Mouse (Mus musculus) frontal cortex, postnatal 36 days (tissue): ENCODE measurements around the gene Dnajb1.
A peak's percentile ranks its signal among the peaks of the same experiment; 100 is the strongest.
"Not testable (repeated sequence)": the region's sequence is repeated elsewhere in the genome, so short reads cannot be mapped to it uniquely, and the experiment has no call there.

Experiments
- DNase-seq, 2 experiments: peaks; one replicate each; pipeline ENCODE4 v3.0.0; 2022; ENCODE audit warnings: low spot score in 2 of 2

The Dnajb1 gene

GRCm38 (mm10) chr8:83578131-83579055, 29.6 kb upstream of the Dnajb1 start:
- peak in 1 of 2 experiments; percentile 14 for DNase-seq

DNA sequence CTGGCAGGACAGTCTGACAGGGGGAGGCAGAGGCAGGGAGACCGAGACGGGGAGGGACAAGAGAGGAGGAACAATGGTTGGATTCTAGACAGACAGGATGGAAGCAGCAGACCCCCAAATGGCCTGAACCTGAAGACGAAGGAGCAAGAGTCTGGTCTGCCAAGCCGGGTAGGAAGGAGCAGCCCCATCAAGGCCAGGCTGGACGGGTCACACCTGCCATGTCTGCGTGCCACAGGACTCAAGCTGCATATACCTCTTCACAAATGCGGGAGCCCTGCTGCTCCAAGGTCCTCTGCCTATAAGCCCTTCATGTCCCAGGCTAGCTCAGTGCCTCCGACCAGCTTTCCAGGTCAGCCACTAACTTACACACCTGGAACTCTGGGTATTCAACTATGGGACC, 28.3 kb upstream of the Dnajb1 start:
- peak in 1 of 2 experiments; percentile 1 for DNase-seq

DNA sequence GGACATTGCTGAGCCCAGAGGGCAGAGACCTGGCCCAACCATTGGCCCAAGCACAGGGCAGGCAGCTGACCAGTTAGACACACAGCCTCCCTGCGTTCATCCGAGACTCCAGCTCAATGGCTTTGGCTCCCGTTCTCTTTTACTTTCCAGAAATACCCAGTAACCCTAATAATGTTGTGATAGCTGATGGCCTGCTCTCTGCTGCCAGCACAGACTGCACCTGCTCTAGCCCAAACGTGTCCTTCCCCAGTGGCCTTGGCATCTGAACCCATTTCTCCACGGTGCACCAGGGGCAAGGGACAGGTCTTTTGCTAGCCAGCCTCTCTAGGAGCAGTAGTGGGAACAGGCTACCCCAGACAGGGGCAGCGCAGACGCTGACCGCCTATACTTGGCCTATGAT, 27.2 kb upstream of the Dnajb1 start:
- DNase-seq: no peak

DNA sequence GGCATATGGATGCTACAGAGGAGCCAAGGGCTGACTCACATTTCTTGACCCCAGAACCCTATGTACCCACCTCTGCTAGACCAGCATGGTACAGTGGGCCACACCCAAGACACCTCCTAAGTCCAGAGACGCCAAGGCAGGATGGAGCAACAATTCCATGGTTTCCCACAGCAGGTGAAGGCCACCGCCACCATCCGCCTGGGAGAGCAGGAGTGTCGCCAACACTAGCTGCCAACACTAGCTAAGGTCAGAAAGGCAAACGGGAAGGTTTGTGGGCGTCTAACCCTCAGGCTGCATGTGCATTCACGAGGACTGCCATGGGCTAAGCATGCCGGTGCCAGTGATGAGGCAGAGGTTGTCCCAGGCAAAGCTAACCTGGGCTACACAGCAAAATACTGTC, 25.8 kb upstream of the Dnajb1 start:
- DNase-seq: no peak

DNA sequence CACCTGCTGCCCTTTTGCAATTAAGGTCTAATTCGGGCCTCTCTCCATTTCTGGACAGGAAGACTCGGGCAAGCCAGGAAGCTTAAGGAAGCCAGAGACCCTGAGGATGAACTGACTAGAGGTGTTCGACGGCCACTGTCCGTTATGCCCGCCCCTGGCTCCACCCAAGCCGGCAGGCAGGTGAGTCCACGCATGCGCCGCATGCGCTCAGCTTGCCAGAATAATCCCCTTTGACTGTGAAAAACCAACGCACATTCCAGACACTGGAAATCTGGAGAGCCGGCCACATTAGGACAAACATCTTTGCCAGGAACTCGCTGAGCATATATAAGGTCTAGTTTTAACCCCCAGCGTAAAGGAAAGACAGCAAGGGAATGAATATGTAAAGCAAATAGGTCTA, 24.8 kb upstream of the Dnajb1 start:
- no peak for DNase-seq

DNA sequence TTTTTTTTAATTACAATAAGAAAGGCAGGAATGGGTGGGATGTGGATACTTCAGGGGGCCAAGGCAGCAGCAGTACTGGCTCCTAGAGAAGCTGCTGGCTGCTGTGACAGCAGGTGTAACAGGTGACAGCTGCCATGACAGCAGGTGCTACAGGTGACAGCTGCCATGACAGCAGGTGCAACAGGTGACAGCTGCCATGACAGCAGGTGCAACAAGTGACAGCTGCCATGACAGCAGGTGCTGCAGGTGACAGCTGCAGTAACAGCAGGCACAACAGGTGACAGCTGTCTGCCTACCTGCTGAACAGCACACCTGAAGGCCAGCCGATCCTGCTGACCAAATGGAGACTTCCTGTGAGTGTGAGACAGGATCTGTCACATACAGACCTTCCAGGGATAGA, 23.2 kb upstream of the Dnajb1 start:
- no peak for DNase-seq

DNA sequence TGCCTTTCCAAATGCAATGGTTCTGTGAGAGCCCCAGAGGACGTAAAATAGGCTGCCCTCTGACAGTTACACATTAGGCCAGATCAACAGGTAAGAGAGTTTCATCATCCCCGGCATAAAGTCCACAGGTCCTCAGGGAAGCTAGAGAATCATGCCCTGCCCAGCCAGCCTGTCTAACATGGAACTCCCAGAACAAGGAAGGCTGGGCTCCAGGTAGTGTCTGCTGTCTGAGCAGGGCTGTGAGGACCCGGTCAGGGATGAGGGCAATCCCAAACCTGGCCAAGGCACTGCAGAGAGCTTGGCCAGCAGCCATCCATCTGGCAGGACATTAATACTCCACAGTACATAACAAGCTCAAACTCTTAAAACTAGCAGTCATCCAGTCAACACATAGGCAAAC, 22.7 kb upstream of the Dnajb1 start:
- no peak for DNase-seq

GRCm38 (mm10) chr8:83587644-83588043, 20.3 kb upstream of the Dnajb1 start:
- no peak for DNase-seq

GRCm38 (mm10) chr8:83588886-83589285, 19.1 kb upstream of the Dnajb1 start:
- no peak for DNase-seq

DNA sequence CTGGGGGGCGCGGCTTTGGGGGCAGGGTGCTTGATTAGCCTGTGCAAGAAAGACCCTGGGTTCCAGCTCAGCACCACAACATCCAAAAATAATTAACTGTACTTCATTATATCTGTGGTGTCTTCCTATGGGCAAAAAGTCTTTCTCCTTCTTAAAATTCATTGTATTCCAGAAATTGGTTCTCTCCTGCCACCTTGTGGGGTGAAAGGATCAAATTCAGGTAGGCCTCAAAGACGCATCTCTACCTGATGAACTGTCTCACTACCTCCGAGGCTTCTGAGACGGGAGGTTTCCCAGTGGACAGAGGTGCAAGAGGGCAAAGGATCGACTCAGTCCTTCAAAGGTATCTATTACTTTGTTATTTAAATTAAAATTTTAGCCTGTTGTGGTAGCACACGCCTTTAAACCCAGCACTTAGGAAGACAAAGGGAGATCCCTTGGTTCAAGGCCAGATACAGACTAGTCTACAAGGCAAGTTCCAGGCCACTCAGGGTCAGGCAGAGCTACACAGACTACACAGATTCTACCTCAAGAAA, 17.4 kb upstream of the Dnajb1 start:
- no peak for DNase-seq

GRCm38 (mm10) chr8:83592682-83593081, 15.3 kb upstream of the Dnajb1 start:
- no peak for DNase-seq

GRCm38 (mm10) chr8:83593325-83594166, 14.4 kb upstream of the Dnajb1 start:
- no peak for DNase-seq

GRCm38 (mm10) chr8:83594167-83595049, 13.6 kb upstream of the Dnajb1 start:
- peak; percentile 95 to 97 for DNase-seq

DNA sequence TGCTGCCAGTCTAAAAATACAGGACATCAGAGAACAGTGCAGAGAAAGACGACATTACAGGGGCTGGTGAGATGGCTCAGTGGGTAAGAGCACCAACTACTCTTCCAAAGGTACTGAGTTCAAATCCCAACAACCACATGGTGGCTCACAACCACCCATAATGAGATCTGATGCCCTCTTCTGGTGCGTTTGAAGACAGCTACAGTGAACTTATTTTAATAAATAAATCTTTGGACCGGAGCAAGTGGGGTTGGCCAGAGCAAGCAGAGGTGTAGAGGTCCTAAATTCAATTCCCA, 13.0 kb upstream of the Dnajb1 start:
- not testable (repeated sequence) for DNase-seq

DNA sequence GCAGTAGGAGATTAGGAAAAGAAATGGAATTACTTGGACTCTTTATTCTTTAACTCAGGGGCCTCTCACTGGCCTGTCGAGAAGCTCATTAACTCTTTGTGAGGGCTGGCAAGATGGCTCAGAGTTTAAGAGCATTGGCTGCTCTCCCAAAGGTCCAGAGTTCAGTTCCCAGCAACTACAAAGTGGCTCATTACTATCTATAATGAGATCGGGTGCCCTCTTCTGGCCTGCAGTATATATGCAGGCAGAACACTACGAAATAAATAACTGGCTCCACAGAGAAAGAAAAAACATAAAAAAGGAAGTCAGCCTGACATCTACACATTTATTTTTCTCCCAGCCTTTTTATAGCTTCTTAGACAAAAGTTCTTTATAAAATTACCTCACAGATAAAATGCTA, 11.6 kb upstream of the Dnajb1 start:
- no peak for DNase-seq

GRCm38 (mm10) chr8:83598146-83598545, 9.8 kb upstream of the Dnajb1 start:
- no peak for DNase-seq

DNA sequence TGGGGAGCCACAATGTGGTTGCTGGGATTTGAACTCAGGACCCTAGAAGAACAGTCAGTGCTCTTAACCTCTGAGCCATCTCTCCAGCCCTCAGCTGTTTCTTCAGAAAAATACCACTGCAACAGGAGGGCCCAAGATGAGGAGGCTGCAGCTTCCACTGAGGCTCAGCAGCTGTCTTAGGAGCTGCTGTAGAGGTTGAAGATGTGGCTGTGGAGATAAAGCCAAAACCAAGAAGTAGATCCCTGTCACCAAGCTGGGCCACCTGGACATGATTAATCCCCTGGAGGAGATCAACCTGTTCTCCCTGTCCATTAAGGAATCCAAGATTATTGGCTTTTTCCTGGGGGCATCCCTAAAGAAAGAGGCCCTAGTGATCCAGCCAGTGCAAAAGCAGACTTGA, 8.2 kb upstream of the Dnajb1 start:
- DNase-seq: no peak

GRCm38 (mm10) chr8:83602650-83603029, 5.4 kb upstream of the Dnajb1 start:
- no peak for DNase-seq

GRCm38 (mm10) chr8:83608398-83608829, 421 bp downstream of the Dnajb1 start:
- DNase-seq: peak; percentile 83 to 85

GRCm38 (mm10) chr8:83609086-83609485, 1.1 kb downstream of the Dnajb1 start:
- DNase-seq: no peak

DNA sequence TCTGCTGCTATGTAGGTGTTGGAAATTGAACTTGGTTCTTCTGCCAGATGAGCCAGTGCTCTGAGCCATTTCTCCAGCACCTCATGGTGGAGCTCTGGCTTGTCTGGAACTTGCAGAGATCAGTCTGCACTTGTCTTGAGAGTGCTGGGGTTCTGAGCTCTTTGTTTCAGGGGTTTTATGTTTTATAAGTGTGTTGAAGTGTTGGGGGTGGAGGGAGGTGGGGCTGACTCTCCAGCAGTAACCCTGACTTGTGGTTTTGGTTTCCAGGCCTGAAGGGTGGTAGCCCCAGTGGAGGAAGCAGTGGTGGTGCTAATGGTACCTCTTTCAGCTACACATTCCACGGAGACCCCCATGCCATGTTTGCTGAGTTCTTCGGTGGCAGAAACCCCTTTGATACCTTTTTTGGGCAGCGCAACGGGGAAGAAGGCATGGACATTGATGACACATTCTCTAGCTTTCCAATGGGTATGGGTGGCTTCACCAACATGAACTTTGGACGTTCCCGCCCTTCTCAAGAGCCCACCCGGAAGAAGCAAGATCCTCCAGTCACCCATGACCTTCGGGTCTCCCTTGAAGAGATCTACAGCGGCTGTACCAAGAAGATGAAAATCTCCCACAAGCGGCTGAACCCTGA, 1.7 kb downstream of the Dnajb1 start:
- no peak for DNase-seq
